Mouse (Mus musculus): ENCODE data around the gene Ciita. TPM values are rescaled to one million over a fixed set of nuclear protein-coding genes. Genes with fewer than 3 reads are reported as not detected.

Gene Ciita
- 0.03 and 0.04 TPM in 2 replicates for polyA plus RNA-seq (2012; rRNA removed)

GRCm38 (mm10) chr16:10479857-10480256, at the start of gene Ciita:
TSS of gene Ciita (plus strand) at chr16:10480059.
- no peak for DNase-seq (ENCODE audit: low read depth)
- TF ChIP-seq CTCF (IDR thresholded peaks at IDR 0.05; ENCODE audit: borderline replicate concordance, extremely low read depth, insufficient read depth, insufficient read length) (no peak), POLR2A (IDR thresholded peaks at IDR 0.05; ENCODE audit: borderline replicate concordance, extremely low read depth, insufficient read depth, insufficient read length, poor library complexity, severe bottlenecking) (no peak)

- DNase-seq (ENCODE audit: low read depth): no peak
- TF ChIP-seq POLR2A (IDR thresholded peaks at IDR 0.05; ENCODE audit: borderline replicate concordance, extremely low read depth, insufficient read depth, insufficient read length, poor library complexity, severe bottlenecking) (no peak), CTCF (IDR thresholded peaks at IDR 0.05; ENCODE audit: borderline replicate concordance, extremely low read depth, insufficient read depth, insufficient read length) (no peak)
Observed at GRCm38 (mm10) chr16:10431911-10432310, 47.9 kb upstream of the Ciita start.

GRCm38 (mm10) chr16:10432387-10432786, 47.5 kb upstream of the Ciita start:
- TF ChIP-seq CTCF (IDR thresholded peaks at IDR 0.05; ENCODE audit: borderline replicate concordance, extremely low read depth, insufficient read depth, insufficient read length) (no peak), POLR2A (IDR thresholded peaks at IDR 0.05; ENCODE audit: borderline replicate concordance, extremely low read depth, insufficient read depth, insufficient read length, poor library complexity, severe bottlenecking) (no peak)
- DNase-seq (ENCODE audit: low read depth): no peak

- DNase-seq (ENCODE audit: low read depth): no peak
- TF ChIP-seq CTCF (IDR thresholded peaks at IDR 0.05; ENCODE audit: borderline replicate concordance, extremely low read depth, insufficient read depth, insufficient read length): no peak
- no peak for TF ChIP-seq POLR2A (IDR thresholded peaks at IDR 0.05; ENCODE audit: borderline replicate concordance, extremely low read depth, insufficient read depth, insufficient read length, poor library complexity, severe bottlenecking)
Observed at GRCm38 (mm10) chr16:10433344-10433743, 46.5 kb upstream of the Ciita start.

- TF ChIP-seq POLR2A (IDR thresholded peaks at IDR 0.05; ENCODE audit: borderline replicate concordance, extremely low read depth, insufficient read depth, insufficient read length, poor library complexity, severe bottlenecking) (no peak), CTCF (IDR thresholded peaks at IDR 0.05; ENCODE audit: borderline replicate concordance, extremely low read depth, insufficient read depth, insufficient read length) (no peak)
- DNase-seq (ENCODE audit: low read depth): no peak
Observed at GRCm38 (mm10) chr16:10436166-10436565, 43.7 kb upstream of the Ciita start.

GRCm38 (mm10) chr16:10438055-10438454, 41.8 kb upstream of the Ciita start:
- DNase-seq (ENCODE audit: low read depth): no peak
- TF ChIP-seq CTCF (IDR thresholded peaks at IDR 0.05; ENCODE audit: borderline replicate concordance, extremely low read depth, insufficient read depth, insufficient read length): no peak
- no peak for TF ChIP-seq POLR2A (IDR thresholded peaks at IDR 0.05; ENCODE audit: borderline replicate concordance, extremely low read depth, insufficient read depth, insufficient read length, poor library complexity, severe bottlenecking)

GRCm38 (mm10) chr16:10441328-10441727, 38.5 kb upstream of the Ciita start:
- TF ChIP-seq POLR2A (IDR thresholded peaks at IDR 0.05; ENCODE audit: borderline replicate concordance, extremely low read depth, insufficient read depth, insufficient read length, poor library complexity, severe bottlenecking) (no peak), CTCF (IDR thresholded peaks at IDR 0.05; ENCODE audit: borderline replicate concordance, extremely low read depth, insufficient read depth, insufficient read length) (no peak)
- DNase-seq (ENCODE audit: low read depth): no peak

GRCm38 (mm10) chr16:10441761-10442160, 38.1 kb upstream of the Ciita start:
- no peak for DNase-seq (ENCODE audit: low read depth)
- TF ChIP-seq CTCF (IDR thresholded peaks at IDR 0.05; ENCODE audit: borderline replicate concordance, extremely low read depth, insufficient read depth, insufficient read length) (no peak), POLR2A (IDR thresholded peaks at IDR 0.05; ENCODE audit: borderline replicate concordance, extremely low read depth, insufficient read depth, insufficient read length, poor library complexity, severe bottlenecking) (no peak)

GRCm38 (mm10) chr16:10443723-10444122, 36.1 kb upstream of the Ciita start:
- DNase-seq (ENCODE audit: low read depth): no peak
- TF ChIP-seq POLR2A (IDR thresholded peaks at IDR 0.05; ENCODE audit: borderline replicate concordance, extremely low read depth, insufficient read depth, insufficient read length, poor library complexity, severe bottlenecking) (no peak), CTCF (IDR thresholded peaks at IDR 0.05; ENCODE audit: borderline replicate concordance, extremely low read depth, insufficient read depth, insufficient read length) (no peak)

- TF ChIP-seq POLR2A (IDR thresholded peaks at IDR 0.05; ENCODE audit: borderline replicate concordance, extremely low read depth, insufficient read depth, insufficient read length, poor library complexity, severe bottlenecking) (no peak), CTCF (IDR thresholded peaks at IDR 0.05; ENCODE audit: borderline replicate concordance, extremely low read depth, insufficient read depth, insufficient read length) (no peak)
- peak; percentile 48 for DNase-seq (ENCODE audit: low read depth)
Observed at GRCm38 (mm10) chr16:10446573-10447263, 33.1 kb upstream of the Ciita start.

GRCm38 (mm10) chr16:10447264-10447594, 32.6 kb upstream of the Ciita start, which contains the start of gene Tvp23a:
TSS of gene Tvp23a (minus strand) at chr16:10447362.
- DNase-seq (ENCODE audit: low read depth): peak; percentile 96
- TF ChIP-seq POLR2A (IDR thresholded peaks at IDR 0.05; ENCODE audit: borderline replicate concordance, extremely low read depth, insufficient read depth, insufficient read length, poor library complexity, severe bottlenecking) (peak; percentile 39; the same call in 1 of the 2 replicates), CTCF (IDR thresholded peaks at IDR 0.05; ENCODE audit: borderline replicate concordance, extremely low read depth, insufficient read depth, insufficient read length) (no peak)

- TF ChIP-seq CTCF (IDR thresholded peaks at IDR 0.05; ENCODE audit: borderline replicate concordance, extremely low read depth, insufficient read depth, insufficient read length): no peak
- TF ChIP-seq POLR2A (IDR thresholded peaks at IDR 0.05; ENCODE audit: borderline replicate concordance, extremely low read depth, insufficient read depth, insufficient read length, poor library complexity, severe bottlenecking): no peak
- DNase-seq (ENCODE audit: low read depth): no peak
Observed at GRCm38 (mm10) chr16:10447781-10448180, 32.1 kb upstream of the Ciita start.

Data from brain, embryonic 14.5 days (tissue).